Mouse (Mus musculus): Measurements from ENCODE around the gene Jmjd1c.

GRCm38 (mm10) chr10:67202470-67202869 lies 106.5 kb downstream of the Jmjd1c start:
- TF ChIP-seq EP300 (IDR thresholded peaks at IDR 0.05; ENCODE audit: insufficient read depth, low read depth, low read length) (no peak), CTCF (IDR thresholded peaks at IDR 0.05) (no peak)

Measured in heart, adult 2 months (tissue).